Mouse (Mus musculus) limb, embryonic 12.5 days (tissue): ENCODE results near the gene 1520401A03Rik. TPM values are rescaled to one million over a fixed set of nuclear protein-coding genes. Genes with fewer than 3 reads are reported as not detected.
A peak's percentile ranks its signal among the peaks of the same experiment; 100 is the strongest.
"Not testable (repeated sequence)": the region's sequence is repeated elsewhere in the genome, so short reads cannot be mapped to it uniquely, and the experiment has no call there.

Experiments
- ATAC-seq: fragments of 200-750 bp; cut with Nextera tagmentation; 2 replicates; pipeline ENCODE4 v1.8.0; 2017; ENCODE audit warnings: low read depth, moderate TSS enrichment; ENCODE audit not compliant: insufficient number of reproducible peaks, insufficient read depth, low FRiP score, low TSS enrichment
- H3K27ac ChIP-seq: fragments of 300-500 bp; sonication (generic); 2 replicates; pipeline ENCODE4 v1.5.1; 2016; ENCODE audit warnings: mild to moderate bottlenecking, moderate library complexity
- H3K27me3 ChIP-seq: fragments of 300-500 bp; sonication (generic); 2 replicates; pipeline ENCODE4 v1.6.1; 2016; ENCODE audit warnings: mild to moderate bottlenecking, moderate library complexity
- H3K36me3 ChIP-seq: fragments of 300-500 bp; sonication (generic); 2 replicates; pipeline ENCODE4 v1.6.1; 2016; ENCODE audit warnings: mild to moderate bottlenecking, moderate library complexity
- H3K4me1 ChIP-seq: fragments of 300-500 bp; sonication (generic); replicated peaks from 2 replicates; pipeline ENCODE4 v1.6.1; 2016
- H3K4me2 ChIP-seq: fragments of 300-500 bp; sonication (generic); 2 replicates; pipeline ENCODE4 v1.6.1; 2016; ENCODE audit warnings: mild to moderate bottlenecking, moderate library complexity
- H3K4me3 ChIP-seq: fragments of 300-500 bp; sonication (generic); replicated peaks from 2 replicates; pipeline ENCODE4 v1.5.1; 2016; ENCODE audit warnings: mild to moderate bottlenecking
- H3K9ac ChIP-seq: fragments of 300-500 bp; sonication (generic); replicated peaks from 2 replicates; pipeline ENCODE4 v1.6.1; 2016; ENCODE audit warnings: mild to moderate bottlenecking, moderate library complexity
- H3K9me3 ChIP-seq: fragments of 300-500 bp; sonication (generic); 2 replicates; pipeline ENCODE4 v1.6.1; 2016; ENCODE audit warnings: mild to moderate bottlenecking, moderate library complexity
- WGBS: fragments of 180-500 bp; shearing (Covaris S2); methylation state at CpG from one replicate; pipeline ENCODE4 v1.1.7; 2016; 5-methylcytosine and 5-hydroxymethylcytosine counted together
- polyA plus RNA-seq: library from polyadenylated mRNA; unstranded; fragments of >200 nt; fragmentation: Nextera tagmentation; extraction: Ambion mirVana; gene quantifications from 2 replicates; pipeline ENCODE4 v1.2.1, GENCODE M21; 2016

Gene 1520401A03Rik
- polyA plus RNA-seq: 1.8 and 2.5 TPM in 2 replicates

DNA sequence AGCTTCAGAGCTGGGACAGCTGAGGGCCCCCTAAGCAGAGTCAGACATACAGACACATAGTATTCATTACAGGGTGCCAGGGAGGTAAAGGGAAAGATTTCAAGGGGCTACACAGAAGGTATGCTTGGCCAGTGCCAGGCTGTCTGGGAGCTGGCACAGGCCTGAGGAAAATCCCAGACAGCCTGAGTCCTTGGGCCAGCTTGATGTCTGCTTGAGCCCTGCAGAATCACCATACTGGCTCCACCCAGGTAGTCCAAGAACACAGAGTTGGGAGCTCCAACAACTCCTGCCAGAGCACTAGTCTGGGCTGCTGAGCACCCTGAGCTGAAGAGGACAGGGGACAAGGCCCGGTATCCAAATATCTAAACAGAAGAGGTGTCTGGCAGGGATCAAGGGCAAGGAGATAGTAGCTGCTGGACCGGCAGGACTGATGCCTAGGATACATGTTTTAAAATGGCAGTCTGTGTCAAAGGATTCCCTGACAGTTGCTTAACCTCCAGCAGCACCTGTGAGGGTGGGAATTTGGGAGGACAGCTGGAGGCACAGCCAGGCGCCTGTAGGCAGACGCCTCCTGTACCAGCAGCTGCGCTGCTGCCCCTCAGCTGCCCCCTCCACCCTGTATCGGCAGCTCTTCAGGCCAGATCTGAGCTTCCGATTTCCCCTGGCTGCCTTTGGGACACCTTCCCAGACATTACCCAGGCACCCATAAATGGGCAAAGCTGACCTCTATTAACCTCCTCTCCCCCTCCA is at the start of gene 1520401A03Rik:
Gene 1520401A03Rik (minus strand): TSS at position 408 of the 750 bp plus-strand sequence.
- ATAC-seq: no peak
- 50% methylated on average over 7 of the region's 7 CpGs for WGBS
- no peak within 1 kb of the TSS for H3K4me2 ChIP-seq
- H3K9me3 ChIP-seq: no peaks in the 10 kb centered on the region
- H3K27ac ChIP-seq: no peak within 1 kb of the TSS
- peaks cover 13% of the 10 kb centered on the region for H3K4me1 ChIP-seq
- H3K27me3 ChIP-seq: peaks cover 7% of the 10 kb centered on the region
- H3K9ac ChIP-seq: no peak within 1 kb of the TSS
- H3K36me3 ChIP-seq: no peaks in the 10 kb centered on the region
- H3K4me3 ChIP-seq: no peak within 1 kb of the TSS

DNA sequence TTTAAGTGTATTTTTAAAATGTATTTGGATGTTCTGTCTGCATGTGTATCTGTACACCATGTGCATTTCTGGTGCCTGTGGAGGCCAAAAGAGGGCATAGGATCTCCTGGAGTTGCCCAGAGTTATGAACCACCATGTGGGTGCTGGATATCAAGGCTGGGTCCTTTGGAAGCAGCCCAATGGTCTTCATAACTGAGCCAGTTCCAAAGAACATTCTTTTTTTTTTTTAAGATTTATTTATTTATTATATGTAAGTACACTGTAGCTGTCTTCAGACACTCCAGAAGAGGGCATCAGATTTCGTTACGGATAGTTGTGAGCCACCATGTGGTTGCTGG is 49.6 kb upstream of the 1520401A03Rik start:
- not testable (repeated sequence) for H3K27me3 ChIP-seq, H3K9ac ChIP-seq, H3K27ac ChIP-seq, H3K9me3 ChIP-seq, H3K36me3 ChIP-seq, H3K4me1 ChIP-seq
- ATAC-seq: peak; percentile 43; the same call in 1 of the 2 replicates
- Histone ChIP-seq H3K4me2 (peak overlapping the region; percentile 66), H3K4me3 (peak overlapping the region; percentile 83; the same call in 1 of the 2 replicates)
- 92% methylated on average over 2 of the region's 2 CpGs for WGBS

DNA sequence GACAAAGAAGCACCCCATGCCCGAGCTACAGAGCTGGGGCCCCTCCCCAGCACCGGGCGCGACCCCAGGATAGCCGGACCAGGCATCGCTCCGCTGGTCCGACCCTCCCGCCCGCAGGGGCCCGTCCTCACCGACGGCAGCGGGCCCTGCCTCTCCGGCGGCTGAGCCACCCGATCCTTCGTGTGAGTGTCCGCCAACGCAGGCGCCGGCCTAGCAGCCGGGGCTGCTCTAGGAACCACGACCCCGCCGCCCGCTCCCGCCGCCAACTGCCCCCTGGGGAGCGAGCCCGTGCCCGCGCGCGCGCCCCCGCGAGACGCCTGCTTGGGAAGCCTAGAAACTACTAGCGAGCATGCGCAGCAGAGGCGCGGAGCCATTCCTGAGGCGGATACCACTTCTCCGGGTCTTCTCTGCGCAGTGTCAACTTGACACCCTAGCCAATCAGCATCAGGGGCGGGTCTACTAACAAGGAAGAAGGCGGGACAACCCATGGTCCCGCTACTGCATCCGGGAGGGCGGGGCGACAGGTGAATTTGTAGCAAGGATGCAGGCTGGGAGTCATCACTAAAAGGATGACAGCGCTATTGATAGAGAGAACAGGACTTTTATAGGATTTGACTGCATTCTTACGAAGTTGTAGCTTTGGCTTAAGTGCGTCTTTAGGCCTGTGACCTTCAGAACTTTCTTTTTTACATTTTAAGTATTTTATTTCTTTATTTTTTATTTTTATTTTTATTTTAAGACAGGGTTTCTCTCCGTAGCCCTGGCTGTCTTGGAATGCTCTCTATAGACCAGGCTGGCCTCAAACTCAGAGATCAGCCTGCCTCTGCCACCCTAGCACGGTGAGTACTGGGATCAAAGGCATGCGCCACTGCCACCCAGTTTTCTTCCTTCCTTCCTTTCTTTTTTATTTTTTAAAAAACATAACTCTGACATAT is 49.0 kb upstream of the 1520401A03Rik start, which contains the start of gene Flywch1:
Gene Flywch1 (minus strand): TSS at position 319 of the 935 bp plus-strand sequence.
- WGBS: 3% methylated on average over 58 of the region's 58 CpGs
- H3K4me3 ChIP-seq: peak within 1 kb of the TSS; percentile 83
- H3K4me1 ChIP-seq: peaks cover 7% of the 10 kb centered on the region
- no peaks in the 10 kb centered on the region for H3K9me3 ChIP-seq
- peak within 1 kb of the TSS; percentile 84 for H3K27ac ChIP-seq
- H3K27me3 ChIP-seq: no peaks in the 10 kb centered on the region
- peak within 1 kb of the TSS; percentile 66 for H3K4me2 ChIP-seq
- H3K36me3 ChIP-seq: peaks cover 12% of the 10 kb centered on the region
- peak within 1 kb of the TSS; percentile 96 for H3K9ac ChIP-seq
- peak; percentile 95 for ATAC-seq

DNA sequence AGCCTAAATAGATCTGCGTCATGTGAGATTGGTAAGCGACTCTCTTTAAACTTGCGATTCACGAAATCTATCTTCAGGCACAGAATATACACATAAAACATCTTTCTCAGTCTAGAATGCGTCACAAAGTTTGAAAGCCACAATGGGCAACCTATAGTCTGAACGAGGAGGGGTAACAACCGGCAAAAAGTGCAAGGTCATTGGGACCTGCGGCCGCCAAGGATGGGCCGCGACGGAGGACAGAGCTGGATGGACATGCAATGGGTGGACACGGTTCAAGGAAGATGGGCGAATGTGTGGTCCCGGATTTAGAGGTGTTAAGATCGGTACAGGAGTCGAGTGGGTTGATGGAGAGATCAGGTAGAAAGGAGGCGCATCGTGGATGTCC is 48.3 kb upstream of the 1520401A03Rik start:
- Histone ChIP-seq H3K9me3 (no peaks in the 10 kb centered on the region), H3K4me1 (peaks cover 7% of the 10 kb centered on the region), H3K27me3 (no peaks in the 10 kb centered on the region), H3K27ac (peak overlapping the region; percentile 84), H3K4me2 (peak overlapping the region; percentile 66), H3K9ac (peak overlapping the region; percentile 96), H3K4me3 (peak overlapping the region; percentile 83), H3K36me3 (peaks cover 12% of the 10 kb centered on the region)
- ATAC-seq: no peak
- WGBS: 1% methylated on average over 19 of the region's 19 CpGs

DNA sequence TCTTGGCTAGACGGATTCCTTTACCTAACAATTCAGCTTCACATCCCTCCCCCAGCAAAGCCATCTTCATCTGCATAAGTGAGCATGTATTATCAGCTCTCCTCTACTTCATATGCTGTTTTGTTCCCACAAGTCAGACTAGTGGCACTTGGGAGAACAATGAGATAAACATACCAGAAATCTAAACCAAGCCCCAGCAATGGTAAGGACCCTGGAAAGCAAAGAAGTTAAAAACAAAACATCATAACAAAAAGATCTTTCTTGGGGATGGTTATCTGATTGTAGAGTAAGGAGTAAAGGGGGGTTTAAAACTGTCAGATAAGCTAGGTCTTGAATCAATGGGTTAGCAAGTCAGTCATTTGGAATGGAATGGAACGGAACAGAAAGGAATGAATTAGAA is 47.9 kb upstream of the 1520401A03Rik start:
- ATAC-seq: no peak
- H3K4me2 ChIP-seq: peak overlapping the region; percentile 66
- peak overlapping the region; percentile 83 for H3K4me3 ChIP-seq
- no peaks in the 10 kb centered on the region for H3K27me3 ChIP-seq
- no peaks in the 10 kb centered on the region for H3K9me3 ChIP-seq
- peak overlapping the region; percentile 96 for H3K9ac ChIP-seq
- peaks cover 15% of the 10 kb centered on the region for H3K36me3 ChIP-seq
- peaks cover 7% of the 10 kb centered on the region for H3K4me1 ChIP-seq
- no peak overlapping the region for H3K27ac ChIP-seq
- WGBS: 10% methylated on average over 2 of the region's 2 CpGs

DNA sequence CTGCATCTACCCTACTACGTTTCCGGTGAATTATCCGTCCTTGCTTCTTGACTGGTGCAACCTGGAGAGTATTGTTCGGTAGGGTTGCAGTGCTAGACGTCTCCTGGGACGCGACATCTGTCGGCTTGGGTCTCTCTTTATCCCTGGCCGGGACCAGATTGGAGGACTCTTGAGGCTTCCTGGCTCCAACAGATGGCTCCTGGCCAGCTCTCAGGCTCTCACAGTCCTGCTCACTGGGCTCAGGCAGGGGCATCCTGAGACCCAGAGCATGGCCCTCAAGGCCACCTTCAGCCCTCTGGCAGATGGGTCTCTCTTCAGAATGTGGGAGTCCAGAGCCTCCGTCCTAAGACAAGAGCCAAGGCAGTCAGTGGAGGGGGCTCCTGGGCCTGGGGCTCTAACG is 40.4 kb upstream of the 1520401A03Rik start:
- Histone ChIP-seq H3K4me3 (no peak overlapping the region), H3K27me3 (no peaks in the 10 kb centered on the region), H3K4me1 (no peaks in the 10 kb centered on the region), H3K27ac (no peak overlapping the region), H3K9me3 (0 out of 2 replicates have a peak, but pooled peaks cover 3% of the 10 kb centered on the region), H3K9ac (no peak overlapping the region), H3K36me3 (peaks cover 68% of the 10 kb centered on the region), H3K4me2 (no peak overlapping the region)
- no peak for ATAC-seq
- 92% methylated on average over 11 of the region's 11 CpGs for WGBS

DNA sequence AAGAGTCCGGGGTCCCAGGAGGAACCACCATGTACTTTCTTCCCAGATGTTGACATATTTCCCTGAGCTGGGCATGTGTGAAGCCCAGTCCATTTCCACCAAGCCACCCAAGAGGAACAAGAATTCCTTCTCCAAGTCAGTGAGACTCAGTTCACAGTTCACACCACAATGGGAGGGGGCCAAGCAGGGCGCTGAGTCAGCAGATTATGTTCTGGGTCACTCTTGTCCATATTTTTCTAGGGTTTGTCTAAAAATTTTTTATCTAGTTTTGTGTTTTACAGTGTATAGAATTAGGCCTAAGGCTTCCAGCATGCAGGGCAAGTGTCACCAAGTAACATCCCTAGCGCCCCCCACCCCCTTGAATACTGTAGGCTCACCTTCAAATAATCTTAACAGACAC is 38.6 kb upstream of the 1520401A03Rik start:
- Histone ChIP-seq H3K27me3 (no peaks in the 10 kb centered on the region), H3K36me3 (peaks cover 82% of the 10 kb centered on the region), H3K27ac (no peak overlapping the region), H3K4me1 (no peaks in the 10 kb centered on the region), H3K4me2 (no peak overlapping the region), H3K4me3 (no peak overlapping the region), H3K9me3 (0 out of 2 replicates have a peak, but pooled peaks cover 3% of the 10 kb centered on the region), H3K9ac (no peak overlapping the region)
- WGBS: 93% methylated on average over 3 of the region's 3 CpGs
- ATAC-seq: no peak

DNA sequence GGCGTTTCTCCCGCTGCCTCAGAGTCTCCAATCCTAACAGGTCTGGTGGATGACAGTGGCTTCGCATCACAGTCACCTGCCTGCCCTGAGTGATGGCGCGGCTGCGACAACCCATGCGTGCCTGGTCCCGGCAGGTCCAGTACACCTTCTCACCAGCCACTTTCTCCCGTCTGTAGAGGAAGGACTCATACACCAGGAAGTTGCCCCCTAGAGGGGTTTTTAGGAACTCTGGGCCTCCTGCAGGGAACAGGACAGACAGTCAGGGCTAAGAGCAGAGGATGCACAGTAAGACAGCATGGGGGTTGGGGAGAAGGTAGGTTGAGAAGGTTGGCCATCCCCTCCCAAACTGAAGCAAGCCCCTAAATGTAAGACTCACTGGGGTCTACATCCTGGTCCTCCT is 37.6 kb upstream of the 1520401A03Rik start:
- Histone ChIP-seq H3K4me3 (no peak overlapping the region), H3K36me3 (peaks cover 87% of the 10 kb centered on the region), H3K27me3 (no peaks in the 10 kb centered on the region), H3K4me2 (no peak overlapping the region), H3K9ac (no peak overlapping the region), H3K27ac (no peak overlapping the region), H3K9me3 (0 out of 2 replicates have a peak, but pooled peaks cover 3% of the 10 kb centered on the region), H3K4me1 (no peaks in the 10 kb centered on the region)
- no peak for ATAC-seq
- WGBS: 92% methylated on average over 9 of the region's 9 CpGs

DNA sequence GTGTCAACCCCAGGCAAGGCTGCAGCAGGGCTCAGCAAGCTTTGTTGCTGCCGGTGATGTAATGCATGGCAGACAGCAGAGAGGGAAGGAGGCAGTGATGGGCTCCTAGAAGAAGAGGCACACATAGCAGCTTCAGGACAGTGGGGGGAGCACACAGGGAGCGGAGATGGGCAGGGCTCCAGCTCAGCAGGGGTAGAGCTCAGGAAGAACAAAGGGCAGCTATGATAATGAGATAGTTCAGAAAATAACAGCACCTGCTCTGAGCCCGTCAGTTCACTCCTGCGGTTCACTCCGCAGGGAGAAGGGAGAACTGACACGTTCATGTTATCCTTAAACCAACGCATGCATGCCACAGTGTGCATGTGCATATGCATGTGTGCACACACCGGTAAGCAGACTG is 36.2 kb upstream of the 1520401A03Rik start:
- Histone ChIP-seq H3K9me3 (0 out of 2 replicates have a peak, but pooled peaks cover 3% of the 10 kb centered on the region), H3K27me3 (no peaks in the 10 kb centered on the region), H3K4me3 (no peak overlapping the region), H3K27ac (no peak overlapping the region), H3K36me3 (peaks cover 96% of the 10 kb centered on the region), H3K4me2 (no peak overlapping the region), H3K4me1 (no peaks in the 10 kb centered on the region), H3K9ac (no peak overlapping the region)
- 86% methylated on average over 8 of the region's 8 CpGs for WGBS
- ATAC-seq: no peak

DNA sequence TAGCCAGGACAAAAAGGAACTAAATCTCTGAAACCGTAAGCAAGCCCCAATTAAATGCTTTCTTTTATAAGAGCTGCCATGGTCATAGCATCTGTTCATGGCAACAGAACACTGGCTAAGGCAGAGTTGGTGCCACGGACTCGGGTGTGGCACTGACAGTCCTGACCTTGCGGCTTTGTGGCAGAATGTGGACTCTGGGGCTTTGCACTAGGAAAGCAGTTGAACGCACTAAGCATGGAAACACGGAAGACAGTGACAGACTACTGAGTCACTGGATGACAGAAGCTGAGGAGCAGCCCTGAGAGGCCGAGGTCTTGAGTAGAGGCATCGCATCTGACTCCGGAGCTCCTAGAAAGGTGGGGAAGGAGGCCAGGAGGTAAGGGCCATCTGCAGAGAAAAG is 35.0 kb upstream of the 1520401A03Rik start:
- H3K36me3 ChIP-seq: peaks cover 100% of the 10 kb centered on the region
- 0 out of 2 replicates have a peak, but pooled peaks cover 3% of the 10 kb centered on the region for H3K9me3 ChIP-seq
- WGBS: 98% methylated on average over 9 of the region's 9 CpGs
- no peak overlapping the region for H3K4me2 ChIP-seq
- H3K9ac ChIP-seq: no peak overlapping the region
- no peaks in the 10 kb centered on the region for H3K27me3 ChIP-seq
- H3K27ac ChIP-seq: no peak overlapping the region
- ATAC-seq: no peak
- no peaks in the 10 kb centered on the region for H3K4me1 ChIP-seq
- H3K4me3 ChIP-seq: no peak overlapping the region

DNA sequence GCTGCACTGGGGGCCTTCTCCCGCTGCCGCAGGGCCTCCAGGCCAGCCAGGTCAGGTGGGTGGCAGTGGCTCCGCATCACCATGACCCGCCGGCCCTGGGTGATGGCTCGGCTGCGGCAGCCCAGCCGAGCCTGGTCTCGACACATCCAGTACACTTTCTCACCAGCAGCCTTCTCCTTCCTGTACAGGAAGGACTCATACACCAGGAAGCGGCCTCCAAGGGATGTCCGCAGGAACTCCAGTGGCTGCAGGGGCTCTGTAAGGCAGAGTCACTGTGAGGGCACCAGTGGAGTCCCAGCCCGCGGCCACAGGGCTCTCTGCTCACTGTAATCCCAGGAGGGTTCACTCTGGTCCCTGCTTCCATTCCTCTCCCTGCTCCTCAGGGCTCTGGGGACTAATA is 33.1 kb upstream of the 1520401A03Rik start:
- no peak overlapping the region for H3K4me2 ChIP-seq
- peaks cover 100% of the 10 kb centered on the region for H3K36me3 ChIP-seq
- ATAC-seq: no peak
- no peaks in the 10 kb centered on the region for H3K27me3 ChIP-seq
- no peak overlapping the region for H3K4me3 ChIP-seq
- 82% methylated on average over 13 of the region's 13 CpGs for WGBS
- 0 out of 2 replicates have a peak, but pooled peaks cover 3% of the 10 kb centered on the region for H3K9me3 ChIP-seq
- no peaks in the 10 kb centered on the region for H3K4me1 ChIP-seq
- H3K27ac ChIP-seq: no peak overlapping the region
- H3K9ac ChIP-seq: no peak overlapping the region
